Mouse (Mus musculus): ENCODE measurements around the gene Spop. TPM values are rescaled to one million over a fixed set of nuclear protein-coding genes. Genes with fewer than 3 reads are reported as not detected.
"Not testable (repeated sequence)": the region's sequence is repeated elsewhere in the genome, so short reads cannot be mapped to it uniquely, and the experiment has no call there.

Spop gene
- total and polyA plus RNA-seq, 2 experiments from 2014 or later: 34.5 to 142 TPM

DNA sequence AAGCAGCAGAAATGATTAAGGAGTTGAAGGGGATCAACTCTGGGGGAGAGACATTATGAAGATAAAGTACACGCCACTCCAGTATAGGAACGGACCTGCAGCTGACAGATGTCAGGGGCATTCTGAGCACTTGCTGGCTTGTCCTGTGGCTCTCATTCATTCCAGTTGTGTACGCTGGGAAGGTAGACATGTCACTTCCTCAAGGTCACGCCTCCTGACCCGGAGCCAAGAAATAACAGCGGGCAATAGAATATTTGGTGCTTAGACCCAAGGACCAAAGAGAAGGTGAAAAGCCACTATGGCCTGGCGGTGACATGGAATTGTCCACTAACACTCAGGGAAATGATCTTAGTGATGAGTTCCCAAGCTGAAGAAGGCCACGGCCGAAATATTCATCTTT is 82.0 kb downstream of the Spop start:
- Histone ChIP-seq H3K4me1 (ENCODE audit: control insufficient read depth, insufficient read depth) (no peaks in the 10 kb centered on the region), H3K27ac (ENCODE audit: low read depth) (no peak overlapping the region), H3K27me3 (ENCODE audit: control insufficient read depth, insufficient read depth, low read length) (no peaks in the 10 kb centered on the region), H3K9me3 (replicated peaks; ENCODE audit: control insufficient read depth, low read length) (no peaks in the 10 kb centered on the region), H3K9ac (replicated peaks; ENCODE audit: low read depth, low read length) (no peak overlapping the region), H3K4me2 (ENCODE audit: low read depth, low read length) (no peak overlapping the region), H3K36me3 (replicated peaks; ENCODE audit: control insufficient read depth, insufficient read depth, low read length) (peaks cover 57% of the 10 kb centered on the region), H3K4me3 (ENCODE audit: low read depth, low read length) (no peak overlapping the region)
- ATAC-seq (ENCODE audit: insufficient read depth, low read depth) (no peak; the same call in 1 of the 2 replicates), DNase-seq (ENCODE audit: low spot score) (no peak)
- 57% methylated on average over 9 of the region's 9 CpGs for WGBS
- no peak for TF ChIP-seq EP300 (IDR thresholded peaks at IDR 0.05; ENCODE audit: low read depth)
- no peak for TF ChIP-seq CTCF (IDR thresholded peaks at IDR 0.05; ENCODE audit: low read depth)

DNA sequence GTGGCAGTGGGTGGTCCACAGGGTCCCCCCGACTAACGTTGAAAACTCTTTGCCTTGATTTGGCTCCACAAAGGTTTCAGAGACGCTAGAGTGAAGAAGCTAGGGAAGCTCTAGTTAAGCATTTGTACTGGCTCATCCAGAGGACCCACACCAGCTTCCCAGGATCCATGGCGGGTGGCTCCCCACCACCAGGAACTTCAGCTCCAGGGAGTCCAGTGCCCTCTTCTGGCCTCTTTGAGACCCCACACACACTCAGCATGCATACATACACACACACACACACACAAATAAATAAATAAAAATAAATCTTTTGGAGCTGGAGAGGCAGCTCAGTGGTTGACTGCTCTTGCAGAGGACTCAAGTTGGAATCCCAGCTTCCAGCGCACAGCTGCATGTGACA is 84.0 kb downstream of the Spop start:
- Histone ChIP-seq H3K9me3 (replicated peaks; ENCODE audit: control insufficient read depth, low read length) (no peaks in the 10 kb centered on the region), H3K4me3 (ENCODE audit: low read depth, low read length) (no peak overlapping the region), H3K9ac (replicated peaks; ENCODE audit: low read depth, low read length) (no peak overlapping the region), H3K4me2 (ENCODE audit: low read depth, low read length) (no peak overlapping the region), H3K27ac (ENCODE audit: low read depth) (no peak overlapping the region), H3K36me3 (replicated peaks; ENCODE audit: control insufficient read depth, insufficient read depth, low read length) (peaks cover 37% of the 10 kb centered on the region), H3K4me1 (ENCODE audit: control insufficient read depth, insufficient read depth) (no peaks in the 10 kb centered on the region), H3K27me3 (ENCODE audit: control insufficient read depth, insufficient read depth, low read length) (no peaks in the 10 kb centered on the region)
- no peak for DNase-seq (ENCODE audit: low spot score)
- ATAC-seq (ENCODE audit: insufficient read depth, low read depth): no peak
- TF ChIP-seq CTCF (IDR thresholded peaks at IDR 0.05; ENCODE audit: low read depth): no peak
- TF ChIP-seq EP300 (IDR thresholded peaks at IDR 0.05; ENCODE audit: low read depth): no peak
- 91% methylated on average over 5 of the region's 5 CpGs for WGBS

DNA sequence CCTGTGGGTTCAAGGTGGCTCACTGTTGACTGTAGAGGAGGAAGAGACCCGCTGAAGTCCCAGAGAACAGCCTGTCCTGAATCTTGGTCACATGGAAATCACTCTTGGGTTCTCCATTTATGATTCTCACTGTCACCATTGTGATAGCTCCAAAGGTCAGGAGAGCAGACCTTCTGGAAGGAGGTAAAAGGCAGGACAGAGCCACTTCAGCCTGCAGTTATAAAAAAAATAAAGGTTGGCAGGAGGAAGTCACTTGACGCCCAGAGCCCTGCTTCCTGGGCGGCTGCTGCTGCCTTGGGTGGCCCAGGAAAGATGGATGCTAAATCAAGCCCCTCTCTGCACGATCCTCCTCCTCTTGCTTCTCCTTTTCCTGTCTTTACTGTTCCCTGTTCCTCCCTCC is 86.5 kb downstream of the Spop start:
- no peaks in the 10 kb centered on the region for H3K9me3 ChIP-seq (replicated peaks; ENCODE audit: control insufficient read depth, low read length)
- no peak overlapping the region for H3K4me3 ChIP-seq (ENCODE audit: low read depth, low read length)
- H3K27ac ChIP-seq (ENCODE audit: low read depth): no peak overlapping the region
- no peaks in the 10 kb centered on the region for H3K27me3 ChIP-seq (ENCODE audit: control insufficient read depth, insufficient read depth, low read length)
- ATAC-seq (ENCODE audit: insufficient read depth, low read depth): no peak
- H3K4me1 ChIP-seq (ENCODE audit: control insufficient read depth, insufficient read depth): peaks cover 10% of the 10 kb centered on the region
- whole genome bisulfite sequencing: 40% methylated on average over 4 of the region's 4 CpGs
- no peak overlapping the region for H3K4me2 ChIP-seq (ENCODE audit: low read depth, low read length)
- H3K36me3 ChIP-seq (replicated peaks; ENCODE audit: control insufficient read depth, insufficient read depth, low read length): peaks cover 15% of the 10 kb centered on the region
- no peak for DNase-seq (ENCODE audit: low spot score)
- TF ChIP-seq EP300 (IDR thresholded peaks at IDR 0.05; ENCODE audit: low read depth) (no peak), CTCF (IDR thresholded peaks at IDR 0.05; ENCODE audit: low read depth) (no peak)
- H3K9ac ChIP-seq (replicated peaks; ENCODE audit: low read depth, low read length): no peak overlapping the region

DNA sequence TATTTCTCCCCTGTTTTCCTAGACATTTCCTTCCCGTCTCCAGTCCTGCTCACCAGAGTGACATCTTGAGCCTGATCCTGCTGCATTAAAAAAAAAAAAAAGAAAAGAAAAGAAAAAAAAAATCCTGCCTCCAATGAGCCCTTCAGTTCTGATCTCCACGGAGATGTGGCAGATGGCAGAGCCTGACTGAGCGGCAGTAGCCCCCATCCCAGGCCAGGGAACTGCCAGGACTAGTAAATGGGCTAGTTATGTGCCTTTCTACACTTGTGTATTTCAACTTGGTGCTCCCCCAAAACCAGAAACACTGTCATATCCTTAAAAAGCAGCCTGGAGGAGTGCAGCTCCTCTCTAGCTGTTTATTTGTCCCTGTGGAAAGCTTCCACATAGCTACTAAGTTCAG is 87.0 kb downstream of the Spop start:
- peaks cover 15% of the 10 kb centered on the region for H3K36me3 ChIP-seq (replicated peaks; ENCODE audit: control insufficient read depth, insufficient read depth, low read length)
- H3K27ac ChIP-seq (ENCODE audit: low read depth): no peak overlapping the region
- H3K4me1 ChIP-seq (ENCODE audit: control insufficient read depth, insufficient read depth): peaks cover 10% of the 10 kb centered on the region
- ATAC-seq (ENCODE audit: insufficient read depth, low read depth): no peak
- H3K9me3 ChIP-seq (replicated peaks; ENCODE audit: control insufficient read depth, low read length): no peaks in the 10 kb centered on the region
- TF ChIP-seq CTCF (IDR thresholded peaks at IDR 0.05; ENCODE audit: low read depth) (no peak), EP300 (IDR thresholded peaks at IDR 0.05; ENCODE audit: low read depth) (no peak)
- no peak overlapping the region for H3K9ac ChIP-seq (replicated peaks; ENCODE audit: low read depth, low read length)
- H3K4me3 ChIP-seq (ENCODE audit: low read depth, low read length): no peak overlapping the region
- H3K4me2 ChIP-seq (ENCODE audit: low read depth, low read length): no peak overlapping the region
- WGBS: 56% methylated on average over 3 of the region's 3 CpGs
- no peak for DNase-seq (ENCODE audit: low spot score)
- no peaks in the 10 kb centered on the region for H3K27me3 ChIP-seq (ENCODE audit: control insufficient read depth, insufficient read depth, low read length)

DNA sequence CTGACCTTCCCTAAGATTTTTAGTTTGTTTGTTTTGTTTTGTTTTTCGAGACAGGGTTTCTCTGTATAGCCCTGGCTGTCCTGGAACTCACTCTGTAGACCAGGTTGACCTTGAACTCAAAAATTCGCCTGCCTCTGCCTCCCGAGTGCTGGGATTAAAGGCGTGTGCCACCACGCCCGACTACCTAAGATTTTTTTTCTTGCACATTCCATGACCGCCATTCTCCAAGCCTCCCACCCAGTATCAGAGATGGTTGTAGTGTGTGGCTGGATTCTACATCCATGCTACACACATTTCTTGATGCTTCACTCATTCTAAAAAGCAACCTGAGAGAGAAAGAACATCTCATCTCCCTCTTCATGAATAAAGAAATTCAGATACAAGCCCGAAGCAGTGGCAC is 87.9 kb downstream of the Spop start:
- not testable (repeated sequence) for H3K4me1 ChIP-seq (ENCODE audit: control insufficient read depth, insufficient read depth); H3K4me2 ChIP-seq (ENCODE audit: low read depth, low read length); H3K27ac ChIP-seq (ENCODE audit: low read depth); H3K27me3 ChIP-seq (ENCODE audit: control insufficient read depth, insufficient read depth, low read length); H3K9me3 ChIP-seq (replicated peaks; ENCODE audit: control insufficient read depth, low read length); H3K9ac ChIP-seq (replicated peaks; ENCODE audit: low read depth, low read length); DNase-seq (ENCODE audit: low spot score); H3K4me3 ChIP-seq (ENCODE audit: low read depth, low read length); ATAC-seq (ENCODE audit: insufficient read depth, low read depth)
- H3K36me3 ChIP-seq (replicated peaks; ENCODE audit: control insufficient read depth, insufficient read depth, low read length): peaks cover 15% of the 10 kb centered on the region
- 74% methylated on average over 8 of the region's 8 CpGs for WGBS

DNA sequence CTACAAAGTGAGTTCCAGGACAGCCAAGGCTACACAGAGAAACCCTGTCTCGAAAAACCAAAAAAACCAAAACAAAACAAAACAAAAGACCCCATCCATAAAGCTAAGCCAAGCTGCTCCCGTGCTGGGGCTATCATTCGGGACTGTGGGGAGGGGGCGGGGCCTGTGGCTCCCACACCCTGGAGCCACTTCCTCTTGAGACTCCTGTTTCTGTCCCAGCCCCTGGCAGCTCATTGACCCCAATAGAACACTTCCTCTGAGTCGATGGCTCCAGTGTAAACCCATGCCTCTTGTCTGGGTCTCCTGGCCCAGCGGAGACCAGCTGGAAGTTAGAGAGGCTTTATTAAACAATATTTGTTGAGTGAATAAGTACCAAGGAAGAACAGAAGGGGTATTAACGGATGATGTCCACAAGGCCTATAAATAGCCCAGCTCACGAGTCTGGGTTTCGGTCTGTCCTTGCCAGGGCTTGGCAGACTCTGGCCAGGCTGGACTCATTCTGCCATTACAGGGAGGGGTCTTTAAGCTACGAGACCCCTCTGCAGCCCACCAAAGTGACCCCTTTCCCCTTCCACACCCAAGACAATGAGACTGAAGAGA is 89.8 kb downstream of the Spop start:
- DNase-seq (ENCODE audit: low spot score) (peak; percentile 56), ATAC-seq (ENCODE audit: insufficient read depth, low read depth) (peak; percentile 72)
- Histone ChIP-seq H3K4me1 (ENCODE audit: control insufficient read depth, insufficient read depth) (peaks cover 10% of the 10 kb centered on the region), H3K4me2 (ENCODE audit: low read depth, low read length) (peak overlapping the region; percentile 31; the same call in 1 of the 2 replicates), H3K4me3 (ENCODE audit: low read depth, low read length) (no peak overlapping the region), H3K9ac (replicated peaks; ENCODE audit: low read depth, low read length) (0 out of 2 replicates have a peak overlapping the region, but pooled peaks have one; percentile 27), H3K27ac (ENCODE audit: low read depth) (peak overlapping the region; percentile 77), H3K27me3 (ENCODE audit: control insufficient read depth, insufficient read depth, low read length) (no peaks in the 10 kb centered on the region), H3K36me3 (replicated peaks; ENCODE audit: control insufficient read depth, insufficient read depth, low read length) (0 out of 2 replicates have a peak, but pooled peaks cover under 1% of the 10 kb centered on the region), H3K9me3 (replicated peaks; ENCODE audit: control insufficient read depth, low read length) (no peaks in the 10 kb centered on the region)
- WGBS: 32% methylated on average over 10 of the region's 10 CpGs
- no peak for TF ChIP-seq CTCF (IDR thresholded peaks at IDR 0.05; ENCODE audit: low read depth)
- TF ChIP-seq EP300 (IDR thresholded peaks at IDR 0.05; ENCODE audit: low read depth): no peak

Data from heart, postnatal 0 days (tissue).